Mouse (Mus musculus) retina, adult 2 months (tissue): ENCODE data around the gene Lsm3.

Source experiments
- DNase-seq: peaks from one replicate; pipeline ENCODE4 v3.0.0-alpha.2; 2012; ENCODE audit warnings: low read depth, low spot score

Lsm3 gene

GRCm38 (mm10) chr6:91510211-91510610, 5.5 kb upstream of the Lsm3 start:
- no peak for DNase-seq

GRCm38 (mm10) chr6:91514135-91514534, 1.6 kb upstream of the Lsm3 start:
- DNase-seq = no peak

GRCm38 (mm10) chr6:91514737-91515362, 878 bp upstream of the Lsm3 start:
- no peak for DNase-seq

GRCm38 (mm10) chr6:91518454-91519020, 2.8 kb downstream of the Lsm3 start:
- no peak for DNase-seq

- DNase-seq = no peak
Measured at GRCm38 (mm10) chr6:91522816-91523215, 7.1 kb downstream of the Lsm3 start.

DNA sequence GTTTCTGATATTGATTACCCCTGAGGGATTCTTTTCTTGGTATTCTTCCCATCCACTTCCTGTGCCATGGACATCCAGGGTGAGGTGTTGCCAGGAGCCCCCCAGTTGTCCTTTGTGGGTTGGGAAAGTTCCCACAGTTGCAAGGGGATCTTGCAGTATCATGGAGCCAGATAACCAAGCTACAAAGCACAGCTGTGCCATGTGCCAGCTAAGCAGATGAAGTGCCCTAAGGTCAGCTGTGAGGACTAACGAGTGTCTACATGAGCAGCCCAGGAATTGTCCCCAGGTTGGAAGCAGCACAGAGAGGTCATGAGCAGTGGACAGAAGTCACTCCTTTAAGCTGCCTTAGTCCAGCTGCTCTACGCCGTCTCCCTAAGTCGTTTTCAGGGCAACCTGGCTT, 9.8 kb downstream of the Lsm3 start:
- DNase-seq = no peak

DNA sequence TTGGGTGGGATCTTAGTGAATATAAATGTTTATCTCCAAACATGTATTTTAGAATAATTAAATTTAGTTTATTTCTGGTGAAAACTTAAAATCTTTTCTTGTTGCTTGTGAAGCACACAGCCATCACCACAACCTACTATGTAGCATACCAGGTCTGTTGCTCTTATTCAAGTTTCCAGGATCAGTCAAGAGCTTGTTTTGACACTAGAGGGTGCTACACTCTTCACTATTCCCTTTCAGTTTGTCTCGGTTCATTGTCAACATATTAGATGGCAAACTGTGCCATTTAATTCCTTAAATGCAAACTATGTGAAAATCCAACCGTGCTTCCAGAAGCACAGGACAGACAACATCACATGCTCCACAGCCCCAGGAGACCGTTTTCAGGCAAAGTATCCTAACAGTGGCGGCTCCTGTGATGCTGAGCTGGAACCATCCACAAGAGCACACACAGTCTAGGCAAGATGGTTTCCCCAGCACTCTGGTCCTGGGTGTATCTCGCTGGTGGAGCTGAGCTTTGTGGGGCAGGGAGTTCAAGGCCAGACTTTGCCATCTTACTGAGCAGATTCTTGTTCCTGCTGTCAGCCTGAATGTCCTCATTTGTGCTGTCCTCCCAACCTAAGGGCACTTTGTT, 11.6 kb downstream of the Lsm3 start:
- no peak for DNase-seq

DNA sequence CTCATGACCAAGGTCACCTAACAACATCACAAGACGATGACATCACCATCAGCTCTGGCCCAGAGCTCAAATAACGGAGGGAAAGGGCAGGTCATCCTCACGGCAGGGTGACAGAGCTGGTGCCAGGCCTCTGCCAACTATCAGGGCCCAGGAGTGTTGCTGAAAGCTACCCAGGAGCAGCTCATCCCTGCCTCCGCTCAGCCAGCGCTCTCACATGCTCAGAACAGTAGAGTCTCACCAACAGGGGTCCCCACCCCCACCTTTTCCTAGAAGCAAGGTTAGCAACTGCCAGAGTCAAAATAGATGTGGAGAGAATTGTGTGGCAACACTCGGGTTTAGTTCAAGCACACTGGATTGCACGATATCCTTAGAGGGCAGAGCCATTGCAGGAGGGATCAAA, 12.5 kb downstream of the Lsm3 start:
- no peak for DNase-seq

GRCm38 (mm10) chr6:91530673-91531072, 14.9 kb downstream of the Lsm3 start:
- no peak for DNase-seq

- no peak for DNase-seq
Measured at GRCm38 (mm10) chr6:91531276-91531675, 15.5 kb downstream of the Lsm3 start.

DNA sequence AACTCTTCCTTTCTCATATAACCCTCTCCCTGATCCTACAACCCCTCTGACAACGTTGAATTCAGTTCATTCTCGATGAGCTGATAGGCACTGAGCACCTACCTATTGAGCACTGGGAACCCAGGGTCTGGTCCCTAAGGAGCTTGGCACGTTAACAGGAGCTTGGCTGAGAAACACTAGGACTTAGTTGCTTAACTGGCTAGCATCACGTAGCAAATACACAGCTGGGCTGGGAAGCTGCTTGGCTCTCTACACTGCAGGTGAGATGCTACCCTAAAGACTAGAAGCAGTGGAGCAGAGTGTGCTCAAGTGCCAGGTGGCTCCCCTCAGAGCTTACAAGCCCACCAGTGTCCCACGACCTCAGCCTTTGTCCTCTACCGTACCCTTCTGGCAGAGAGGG, 16.9 kb downstream of the Lsm3 start:
- no peak for DNase-seq

DNA sequence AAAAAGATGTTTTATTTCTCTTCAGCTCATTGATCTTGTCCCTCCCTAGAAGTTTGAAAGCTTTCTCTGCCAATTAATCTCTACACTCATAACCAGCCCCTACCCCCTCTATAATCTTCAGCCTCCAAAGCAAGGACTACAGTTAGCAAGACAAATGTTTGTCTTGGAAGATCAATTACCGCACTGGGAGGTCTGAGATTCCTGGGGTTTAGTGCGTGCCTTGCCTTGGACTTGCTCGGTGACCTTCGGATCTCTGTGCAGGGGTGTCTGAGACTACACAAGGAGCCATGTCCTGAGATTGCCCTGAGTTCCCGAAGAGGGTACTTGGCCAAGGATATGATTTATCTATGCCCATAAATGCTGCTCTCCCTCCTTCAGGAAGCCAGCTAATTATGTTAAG, 17.6 kb downstream of the Lsm3 start:
- DNase-seq = no peak

DNA sequence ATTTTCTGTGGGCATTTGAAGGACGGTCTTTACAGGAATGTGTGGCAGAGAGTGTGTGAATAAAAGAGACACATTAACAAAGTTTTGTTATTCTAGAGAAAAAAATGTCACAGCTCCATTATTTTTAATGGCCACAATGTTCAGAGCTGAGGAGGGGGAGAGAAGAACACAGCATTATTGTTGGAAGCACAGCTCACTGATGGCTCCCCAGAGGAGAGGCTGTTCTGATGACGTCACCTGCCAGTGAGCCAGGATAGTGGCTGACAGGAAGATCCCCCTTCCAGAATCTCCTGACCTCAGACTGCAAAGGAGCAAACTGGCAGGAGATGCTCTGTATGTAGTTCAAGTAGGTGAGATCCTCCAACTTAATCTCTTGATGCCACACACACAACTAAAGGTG, 18.0 kb downstream of the Lsm3 start:
- no peak for DNase-seq

DNA sequence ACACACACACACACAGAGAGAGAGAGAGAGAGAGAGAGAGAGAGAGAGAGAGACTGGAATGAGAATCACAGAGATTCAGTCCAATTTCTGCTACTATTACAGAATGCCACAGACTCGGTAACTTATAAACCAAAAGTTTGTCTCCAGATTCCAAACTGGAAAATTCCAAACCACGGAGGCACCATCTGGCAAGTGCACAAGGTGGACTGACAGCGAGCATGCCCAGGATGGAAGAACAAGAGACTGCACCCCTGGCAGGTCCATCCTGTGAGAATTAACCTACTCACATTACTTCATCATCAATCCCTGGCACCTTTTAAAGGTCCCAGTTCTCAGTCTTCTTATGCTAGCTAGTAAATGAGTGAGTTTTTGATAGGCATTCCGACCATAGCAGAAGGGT, 18.5 kb downstream of the Lsm3 start:
- no peak for DNase-seq

- no peak for DNase-seq
Measured at GRCm38 (mm10) chr6:91535231-91535630, 19.5 kb downstream of the Lsm3 start.

DNA sequence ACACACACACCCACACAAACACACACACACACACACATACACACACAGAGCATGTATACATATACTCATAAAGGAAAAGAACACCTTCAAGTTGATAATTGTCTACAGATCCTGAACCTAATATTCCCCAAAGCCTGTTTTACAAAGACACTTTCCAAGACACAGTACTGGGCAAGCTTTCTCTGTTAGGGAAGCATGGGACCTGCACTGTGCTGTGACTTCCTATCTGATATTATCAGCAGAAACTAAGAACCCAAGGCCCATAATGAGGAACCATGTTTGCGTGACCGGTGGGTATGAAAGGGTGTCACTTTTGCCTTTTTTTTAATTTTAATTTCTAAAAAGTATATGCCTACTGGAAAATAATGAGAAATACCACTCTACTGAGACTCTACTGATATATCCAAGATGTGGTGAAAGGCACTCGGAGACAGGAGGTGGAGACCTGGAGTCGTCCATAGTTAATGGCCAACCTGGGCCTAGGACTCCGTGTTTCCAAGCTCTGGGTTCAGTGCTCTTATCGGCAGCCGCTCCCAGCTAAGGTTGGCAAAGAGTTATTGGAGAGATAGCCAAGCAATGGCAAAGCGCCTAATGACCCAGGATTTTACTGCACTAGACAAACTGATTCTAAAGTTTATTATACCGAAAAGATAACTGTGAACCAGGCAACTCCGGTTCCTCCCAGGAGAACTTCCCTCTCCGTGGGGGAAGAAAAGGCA, 20.5 kb downstream of the Lsm3 start:
- no peak for DNase-seq

DNA sequence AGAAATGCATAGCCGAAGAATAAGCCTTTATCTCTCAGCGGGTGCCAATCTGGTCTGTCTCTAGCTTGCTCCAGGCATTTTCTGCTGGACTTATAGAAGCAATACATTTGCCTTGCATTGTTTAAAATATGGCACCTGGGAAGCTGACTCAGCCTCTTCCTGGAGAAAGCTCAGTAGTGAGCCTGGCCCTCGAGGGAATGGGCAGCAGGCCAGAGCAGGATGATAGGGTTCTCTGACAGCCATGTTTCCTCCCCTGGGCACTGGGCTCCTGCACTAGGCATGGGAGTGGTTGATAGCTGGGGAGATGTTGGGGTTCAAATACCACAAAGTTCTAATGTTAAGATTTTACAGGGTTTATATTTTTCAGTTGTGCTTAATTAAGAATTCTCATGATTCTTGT, 25.5 kb downstream of the Lsm3 start:
- DNase-seq = no peak

DNA sequence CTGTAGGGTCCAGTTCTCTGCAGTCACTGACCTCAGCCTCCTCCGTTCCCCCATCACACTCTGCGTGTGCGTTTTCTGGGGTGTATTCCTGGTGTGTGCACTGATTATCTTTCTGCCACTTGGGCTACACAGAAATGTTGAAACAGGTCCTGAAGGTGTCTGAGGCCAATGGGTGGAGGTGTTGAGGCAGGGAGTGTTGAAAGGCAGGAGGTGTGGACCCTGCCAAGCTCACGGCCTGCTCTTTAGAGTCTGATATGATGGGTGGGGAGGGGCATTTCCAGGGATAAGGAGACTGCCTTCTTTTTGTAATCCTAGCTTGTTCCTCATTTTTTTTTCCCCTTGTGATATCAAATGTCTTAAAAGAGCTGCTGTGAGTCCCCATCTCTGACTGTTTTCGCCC, 27.3 kb downstream of the Lsm3 start:
- DNase-seq = no peak

DNA sequence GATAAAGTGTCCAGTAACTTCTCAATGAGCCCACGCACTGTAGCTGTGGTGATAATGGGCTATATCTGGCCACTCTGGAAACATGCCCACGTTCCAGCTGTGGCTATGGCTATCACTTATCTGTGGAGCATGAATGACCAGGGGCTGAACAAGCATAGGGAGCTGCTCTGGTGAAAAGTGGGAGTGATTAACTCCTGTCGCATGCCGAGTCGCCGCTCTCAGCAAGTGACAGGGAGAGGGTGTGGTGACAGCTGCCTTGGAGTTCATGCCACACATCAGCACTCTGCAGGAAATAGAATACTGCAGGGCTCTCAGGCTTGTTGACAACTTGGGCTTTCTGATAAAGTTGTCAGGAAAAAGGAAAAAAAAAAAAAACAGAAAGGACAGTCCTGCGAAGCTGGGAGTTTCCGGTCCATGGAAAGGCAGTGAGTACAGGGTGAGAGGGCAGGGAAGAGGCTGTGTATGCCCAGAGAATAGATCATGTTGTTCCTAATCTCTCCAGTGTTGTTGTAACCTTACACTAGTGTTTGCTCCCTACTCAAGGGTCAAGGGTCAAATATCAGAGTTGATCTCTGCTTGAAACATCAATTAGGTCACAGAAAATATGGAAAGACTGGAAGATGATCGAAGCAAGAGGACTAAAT, 30.6 kb downstream of the Lsm3 start:
- DNase-seq = no peak

DNA sequence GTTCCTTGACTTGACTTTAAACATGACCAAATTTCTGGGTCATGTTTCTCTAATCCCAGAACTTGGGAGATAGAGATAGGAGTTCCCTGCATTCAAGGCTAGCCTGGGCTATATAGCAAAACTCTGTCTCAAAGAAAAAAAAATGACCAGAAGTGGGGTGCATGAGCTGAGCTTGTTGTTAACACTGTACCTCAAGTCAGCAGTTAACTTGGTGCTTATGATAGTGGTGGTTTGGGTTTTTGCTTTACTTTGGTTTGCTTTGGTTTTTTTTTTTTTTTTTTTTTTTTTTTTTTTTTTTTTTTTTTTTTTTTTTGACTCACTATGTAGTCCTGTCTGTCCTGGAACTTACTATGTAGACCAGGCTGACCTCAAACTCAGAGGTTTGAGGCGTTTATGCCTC, 31.6 kb downstream of the Lsm3 start:
- no peak for DNase-seq

GRCm38 (mm10) chr6:91549621-91550020, 33.9 kb downstream of the Lsm3 start:
- DNase-seq = no peak

- DNase-seq = no peak
Measured at GRCm38 (mm10) chr6:91551671-91552070, 35.9 kb downstream of the Lsm3 start.
